Mouse (Mus musculus): ENCODE measurements around the gene Fip1l1. TPM values are rescaled to one million over a fixed set of nuclear protein-coding genes. Genes with fewer than 3 reads are reported as not detected.

The Fip1l1 gene
- polyA plus RNA-seq (2015; fragmentation: Nextera tagmentation; extraction: Ambion mirVana): 85.1 and 88.1 TPM in 2 replicates

DNA sequence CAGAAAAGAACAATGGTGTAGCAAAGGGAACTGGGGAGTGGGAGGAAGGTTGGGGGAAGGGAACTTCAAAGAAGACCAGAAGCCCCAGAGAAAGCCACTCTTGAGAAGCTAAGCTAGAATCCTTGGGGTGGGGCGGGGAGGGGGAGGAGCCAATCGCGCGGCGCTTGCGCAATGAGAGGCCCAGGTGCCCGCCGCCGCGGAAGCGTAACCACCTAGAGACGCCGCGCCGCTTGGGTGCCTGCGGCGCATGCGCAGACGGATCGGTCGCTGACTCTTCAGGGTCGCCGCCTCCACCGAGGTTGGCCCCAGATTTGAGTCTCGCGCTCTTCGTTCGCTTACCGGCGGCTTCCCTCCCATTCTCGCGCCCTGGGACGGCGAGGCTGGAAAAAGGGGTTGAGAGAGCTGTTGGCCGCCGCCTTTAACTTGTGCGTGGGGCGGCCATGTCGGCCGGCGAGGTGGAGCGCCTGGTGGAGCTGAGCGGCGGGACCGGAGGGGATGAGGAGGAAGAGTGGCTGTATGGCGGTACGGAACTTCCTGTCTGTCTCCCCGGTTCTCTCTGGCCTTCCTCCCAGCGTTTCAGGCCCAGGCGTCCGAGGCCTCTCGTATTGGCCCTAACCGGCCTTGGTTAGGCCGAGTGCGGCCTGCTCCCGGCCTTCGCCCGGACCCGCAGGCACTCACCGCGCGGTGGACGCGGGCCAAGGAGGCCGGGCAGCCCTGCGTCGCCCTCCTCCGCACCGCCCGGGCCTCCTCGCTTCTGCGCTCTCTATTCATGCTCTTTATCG lies at the start of gene Fip1l1:
TSS of gene Fip1l1 (plus strand) at position 210 of the 782 bp plus-strand sequence.
- peak within 1 kb of the TSS; percentile 96 for H3K9ac ChIP-seq (replicated peaks)
- WGBS: under 1% methylated on average over 71 of the region's 73 CpGs
- peak within 1 kb of the TSS; percentile 95 for H3K27ac ChIP-seq
- peak within 1 kb of the TSS; percentile 73 for H3K4me2 ChIP-seq (replicated peaks)
- peak within 1 kb of the TSS; percentile 93 for H3K4me3 ChIP-seq (replicated peaks)
- no peaks in the 10 kb centered on the region for H3K9me3 ChIP-seq
- H3K36me3 ChIP-seq: 0 out of 2 replicates have a peak, but pooled peaks cover 3% of the 10 kb centered on the region
- peaks cover 37% of the 10 kb centered on the region for H3K4me1 ChIP-seq (replicated peaks)
- ATAC-seq: peak; percentile 88
- no peaks in the 10 kb centered on the region for H3K27me3 ChIP-seq

DNA sequence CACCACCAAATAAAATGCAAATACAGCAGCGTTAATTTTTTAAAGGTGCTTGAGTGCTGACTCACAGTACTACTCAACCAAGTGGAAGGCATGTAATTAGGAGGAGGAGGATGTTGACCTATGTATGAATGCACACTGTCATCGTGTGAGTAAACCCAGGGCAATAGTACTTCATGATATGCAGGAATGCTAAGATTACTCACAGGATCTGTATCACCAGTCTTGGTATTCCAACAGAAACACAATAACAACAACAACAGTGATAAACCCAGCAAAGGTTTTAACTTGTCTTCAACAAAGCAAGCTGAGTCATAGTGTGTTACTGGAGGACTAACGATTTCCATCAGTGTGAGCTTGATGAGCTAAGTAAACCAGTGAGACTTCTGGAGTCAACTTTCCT lies 42.5 kb upstream of the Fip1l1 start:
- Histone ChIP-seq H3K36me3 (no peaks in the 10 kb centered on the region), H3K4me3 (replicated peaks) (no peak overlapping the region), H3K27me3 (no peaks in the 10 kb centered on the region), H3K27ac (no peak overlapping the region), H3K4me2 (replicated peaks) (no peak overlapping the region), H3K4me1 (replicated peaks) (no peaks in the 10 kb centered on the region), H3K9ac (replicated peaks) (no peak overlapping the region), H3K9me3 (no peaks in the 10 kb centered on the region)
- WGBS: 92% methylated on average over 3 of the region's 3 CpGs
- no peak for ATAC-seq

DNA sequence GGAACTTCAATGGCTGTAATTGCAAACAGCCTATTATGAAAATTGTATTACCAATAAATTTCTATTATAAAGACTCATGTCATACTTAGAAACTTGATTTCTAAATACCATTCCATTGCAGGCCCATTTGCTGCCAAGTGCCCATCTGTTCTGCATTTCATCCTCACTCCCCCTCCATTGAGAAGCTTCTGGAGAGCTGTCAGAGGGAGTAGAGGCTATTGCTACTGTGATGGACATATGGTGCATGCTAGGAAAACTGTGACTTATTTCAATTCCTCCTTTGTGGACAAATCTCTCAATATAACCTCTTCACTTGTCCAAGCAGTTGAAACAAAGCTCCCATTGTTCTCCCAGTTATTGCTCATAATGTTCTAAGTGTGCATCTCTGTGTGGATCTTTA lies 23.6 kb upstream of the Fip1l1 start:
- no peak overlapping the region for H3K4me2 ChIP-seq (replicated peaks)
- H3K9ac ChIP-seq (replicated peaks): no peak overlapping the region
- no peak for ATAC-seq

DNA sequence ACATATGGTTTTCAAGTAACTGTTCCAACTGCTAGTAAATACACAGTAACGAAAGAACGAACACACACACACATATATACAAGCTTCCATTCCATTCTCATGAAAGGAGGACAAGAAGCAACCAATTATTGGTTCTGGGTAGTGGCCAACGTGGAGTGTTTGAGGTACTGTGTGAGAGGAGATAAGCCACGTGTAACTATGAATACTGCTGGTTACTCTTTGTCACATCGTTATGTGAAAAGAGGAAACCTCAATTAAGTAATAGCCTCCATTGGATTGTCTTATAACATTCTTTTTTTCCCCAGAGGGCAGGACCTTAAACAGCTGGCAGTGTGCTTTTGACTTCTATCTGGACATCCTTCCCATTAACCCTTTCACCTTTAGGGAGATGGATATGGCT lies 8.2 kb upstream of the Fip1l1 start:
- no peak overlapping the region for H3K4me3 ChIP-seq (replicated peaks)
- H3K9ac ChIP-seq (replicated peaks): no peak overlapping the region
- no peaks in the 10 kb centered on the region for H3K36me3 ChIP-seq
- no peaks in the 10 kb centered on the region for H3K9me3 ChIP-seq
- 87% methylated on average over 5 of the region's 5 CpGs for WGBS
- no peak overlapping the region for H3K27ac ChIP-seq
- peaks cover 28% of the 10 kb centered on the region for H3K4me1 ChIP-seq (replicated peaks)
- H3K27me3 ChIP-seq: no peaks in the 10 kb centered on the region
- H3K4me2 ChIP-seq (replicated peaks): no peak overlapping the region
- no peak for ATAC-seq

More for the DNA sequence above, 23.6 kb upstream of the Fip1l1 start:
- H3K36me3 ChIP-seq: no peaks in the 10 kb centered on the region; the same call in 1 of the 2 replicates
- H3K27me3 ChIP-seq: no peaks in the 10 kb centered on the region
- H3K4me1 ChIP-seq (replicated peaks): no peaks in the 10 kb centered on the region
- H3K27ac ChIP-seq: no peak overlapping the region
- H3K9me3 ChIP-seq: no peaks in the 10 kb centered on the region
- H3K4me3 ChIP-seq (replicated peaks): no peak overlapping the region

DNA sequence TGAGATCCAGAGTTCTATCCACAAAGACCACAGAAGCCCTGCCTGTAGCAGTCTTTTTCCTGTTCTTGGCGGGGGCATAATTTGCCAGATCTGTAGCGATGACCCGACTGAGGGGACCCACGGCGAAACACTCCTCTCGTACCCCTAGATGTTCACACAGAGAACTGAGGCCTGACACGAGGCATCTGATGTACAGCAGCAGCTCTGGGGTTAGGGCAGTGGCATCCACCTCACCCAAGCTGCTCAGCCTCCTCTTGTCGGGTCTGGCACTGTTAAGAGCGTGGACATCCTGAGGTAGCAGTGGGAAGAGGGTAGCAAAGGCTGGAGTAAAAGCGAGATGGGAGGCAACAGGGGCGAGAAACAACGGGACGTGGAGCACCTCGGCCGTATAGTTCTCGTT lies 4.5 kb upstream of the Fip1l1 start:
- Histone ChIP-seq H3K4me2 (replicated peaks) (peak overlapping the region; percentile 100), H3K36me3 (no peaks in the 10 kb centered on the region), H3K9me3 (no peaks in the 10 kb centered on the region), H3K9ac (replicated peaks) (peak overlapping the region; percentile 78), H3K4me1 (replicated peaks) (peaks cover 35% of the 10 kb centered on the region), H3K27ac (no peak overlapping the region), H3K27me3 (no peaks in the 10 kb centered on the region), H3K4me3 (replicated peaks) (peak overlapping the region; percentile 92)
- ATAC-seq: no peak
- 28% methylated on average over 16 of the region's 16 CpGs for WGBS

DNA sequence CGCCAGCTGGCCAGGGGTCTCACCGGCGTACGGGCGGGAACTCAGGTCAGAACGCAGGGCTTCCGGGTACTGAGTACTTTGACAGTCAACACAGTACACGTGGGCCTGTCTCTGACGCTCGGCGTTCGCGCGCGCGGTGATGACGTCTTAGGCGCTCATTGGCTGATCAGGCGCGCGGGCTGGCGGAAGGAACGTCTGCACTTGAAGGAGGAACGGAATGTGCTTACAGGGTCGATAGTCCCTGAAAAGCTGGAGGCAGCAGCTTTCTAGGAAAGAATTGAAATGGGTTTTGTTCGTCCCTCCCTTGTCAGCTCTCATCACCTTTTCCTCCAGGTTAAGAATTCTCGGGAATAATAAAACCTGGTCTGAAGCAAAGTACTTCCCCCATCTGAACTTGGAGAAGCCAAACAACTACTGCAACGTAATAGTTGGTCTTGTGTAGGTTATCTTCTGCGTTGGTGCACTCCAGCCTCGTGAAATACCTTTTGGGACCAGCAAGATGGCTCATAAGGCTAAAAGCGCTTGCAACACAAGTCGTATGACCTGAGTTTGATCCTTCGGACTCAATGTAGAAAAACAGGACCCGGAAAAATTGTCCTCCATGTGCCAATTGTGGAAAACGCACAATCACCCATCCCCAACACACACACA lies 3.5 kb upstream of the Fip1l1 start, which contains the start of gene Scfd2:
TSS of gene Scfd2 (minus strand) at position 130 of the 651 bp plus-strand sequence.
- peak; percentile 85 for ATAC-seq
- peak within 1 kb of the TSS; percentile 100 for H3K4me2 ChIP-seq (replicated peaks)
- 7% methylated on average over 35 of the region's 35 CpGs for WGBS
- no peaks in the 10 kb centered on the region for H3K9me3 ChIP-seq
- H3K9ac ChIP-seq (replicated peaks): peak within 1 kb of the TSS; percentile 78
- H3K36me3 ChIP-seq: no peaks in the 10 kb centered on the region
- H3K4me1 ChIP-seq (replicated peaks): peaks cover 41% of the 10 kb centered on the region
- no peaks in the 10 kb centered on the region for H3K27me3 ChIP-seq
- H3K4me3 ChIP-seq (replicated peaks): peak within 1 kb of the TSS; percentile 92
- peak within 1 kb of the TSS; percentile 39; the same call in 1 of the 2 replicates for H3K27ac ChIP-seq

DNA sequence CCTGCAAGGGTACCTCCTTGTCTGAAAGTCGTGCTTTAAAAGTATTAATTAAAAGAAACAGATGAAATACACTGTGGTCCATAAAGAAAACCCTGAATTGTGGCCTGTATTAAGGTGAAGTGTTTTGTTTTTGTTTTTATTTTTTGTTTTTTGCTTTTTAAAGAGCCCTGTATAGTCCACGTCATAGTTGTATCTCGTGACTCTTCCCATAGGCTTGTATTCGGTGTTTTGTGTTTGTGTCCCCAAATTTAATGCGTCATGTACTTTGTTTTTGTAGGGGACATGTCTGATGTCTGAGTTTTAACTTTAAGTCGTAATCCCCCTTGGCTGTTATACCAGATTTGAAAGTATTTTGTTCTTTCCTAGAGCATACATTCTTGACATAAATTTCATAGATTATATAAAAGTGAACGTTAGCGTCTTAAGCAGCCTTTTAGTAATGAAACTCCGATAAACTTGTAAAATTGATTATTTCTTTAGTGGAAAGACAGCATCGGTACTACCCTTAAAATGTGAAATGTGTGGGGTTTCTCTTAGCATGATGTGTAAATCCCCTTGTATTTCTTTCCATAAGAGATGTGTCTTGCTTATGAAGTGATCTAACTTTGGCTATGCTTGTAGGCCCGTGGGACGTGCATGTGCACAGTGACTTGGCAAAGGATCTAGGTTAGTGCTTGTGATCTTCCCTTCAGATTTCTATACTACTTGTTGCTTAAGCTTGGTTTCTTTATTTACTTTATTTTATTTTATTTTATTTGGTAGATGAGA lies 1.1 kb downstream of the Fip1l1 start:
- Histone ChIP-seq H3K4me1 (replicated peaks) (peaks cover 30% of the 10 kb centered on the region), H3K4me3 (replicated peaks) (peak overlapping the region; percentile 93)

DNA sequence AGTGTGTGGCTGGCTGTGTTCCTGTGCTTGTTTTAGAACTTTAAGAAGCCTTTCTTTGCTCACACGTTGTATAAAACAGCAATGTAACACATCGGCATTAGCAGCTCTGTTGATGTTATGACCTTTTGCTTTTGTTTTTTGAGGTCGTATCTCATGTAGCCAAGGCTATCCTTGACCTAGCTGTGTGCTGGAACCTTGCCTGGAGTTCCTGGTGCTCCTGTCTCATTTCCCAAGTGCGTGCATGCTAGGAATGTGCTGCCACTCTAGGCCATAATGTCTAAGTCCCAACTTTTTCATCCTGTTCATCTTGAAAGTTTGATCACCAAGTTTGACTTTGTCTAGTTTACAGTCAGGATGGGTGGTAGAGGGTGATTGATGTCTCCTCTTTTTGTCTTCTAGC lies 10.4 kb downstream of the Fip1l1 start:
- no peaks in the 10 kb centered on the region for H3K9me3 ChIP-seq
- no peaks in the 10 kb centered on the region for H3K27me3 ChIP-seq
- no peak overlapping the region for H3K9ac ChIP-seq (replicated peaks)
- no peaks in the 10 kb centered on the region for H3K4me1 ChIP-seq (replicated peaks)
- peaks cover 63% of the 10 kb centered on the region for H3K36me3 ChIP-seq
- WGBS: 96% methylated on average over 4 of the region's 4 CpGs
- no peak overlapping the region for H3K4me3 ChIP-seq (replicated peaks)
- no peak overlapping the region for H3K4me2 ChIP-seq (replicated peaks)
- ATAC-seq: no peak
- H3K27ac ChIP-seq: no peak overlapping the region

More for the DNA sequence above, 1.1 kb downstream of the Fip1l1 start:
- no peaks in the 10 kb centered on the region for H3K27me3 ChIP-seq
- WGBS: 52% methylated on average over 12 of the region's 12 CpGs
- H3K36me3 ChIP-seq: 0 out of 2 replicates have a peak, but pooled peaks cover 3% of the 10 kb centered on the region
- peak overlapping the region; percentile 95 for H3K27ac ChIP-seq
- no peak for ATAC-seq
- peak overlapping the region; percentile 73 for H3K4me2 ChIP-seq (replicated peaks)
- peak overlapping the region; percentile 96 for H3K9ac ChIP-seq (replicated peaks)
- H3K9me3 ChIP-seq: no peaks in the 10 kb centered on the region

DNA sequence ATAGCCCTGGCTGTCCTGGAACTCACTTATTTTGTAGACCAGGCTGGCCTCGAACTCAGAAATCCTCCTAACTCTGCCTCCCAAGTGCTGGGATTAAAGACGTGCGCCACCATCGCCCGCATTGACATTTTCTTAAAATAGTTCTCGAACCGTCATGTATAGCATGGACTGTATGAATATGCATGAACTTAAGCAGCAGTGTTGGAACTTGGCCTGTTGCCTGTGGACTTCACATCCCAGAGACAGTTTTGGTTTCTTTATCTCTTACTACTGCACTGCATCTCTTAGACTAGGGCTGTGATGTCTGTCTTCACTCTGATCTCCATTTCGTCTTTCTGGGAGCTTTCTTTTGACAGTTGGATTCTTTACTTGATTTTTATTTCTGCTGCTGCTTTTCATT lies 14.3 kb downstream of the Fip1l1 start:
- H3K4me1 ChIP-seq (replicated peaks): no peaks in the 10 kb centered on the region
- no peak overlapping the region for H3K27ac ChIP-seq
- no peak overlapping the region for H3K4me2 ChIP-seq (replicated peaks)
- no peaks in the 10 kb centered on the region for H3K27me3 ChIP-seq
- 83% methylated on average over 8 of the region's 8 CpGs for WGBS
- no peak overlapping the region for H3K4me3 ChIP-seq (replicated peaks)
- H3K9me3 ChIP-seq: no peaks in the 10 kb centered on the region
- no peak for ATAC-seq
- H3K36me3 ChIP-seq: peaks cover 56% of the 10 kb centered on the region
- H3K9ac ChIP-seq (replicated peaks): no peak overlapping the region

DNA sequence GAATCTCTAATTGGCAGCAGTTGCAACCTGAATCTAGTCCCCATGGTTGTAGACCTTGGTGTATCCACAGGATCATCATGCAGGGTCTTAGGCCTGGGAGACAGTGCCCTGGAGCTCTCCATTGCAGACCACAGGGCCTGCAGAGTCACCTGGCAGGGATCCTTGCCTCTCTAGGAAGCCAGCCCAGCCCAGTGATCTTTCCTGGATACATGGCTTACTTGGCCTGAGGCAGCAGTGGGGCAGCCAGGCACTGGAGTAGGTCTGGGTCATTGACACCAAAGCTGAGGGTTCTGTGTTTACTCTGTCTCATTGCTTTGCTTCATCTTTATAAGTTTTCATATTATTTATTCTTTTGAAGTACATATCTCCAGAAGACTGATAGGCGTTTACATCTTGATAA lies 25.9 kb downstream of the Fip1l1 start:
- Histone ChIP-seq H3K27ac (no peak overlapping the region), H3K36me3 (peaks cover 60% of the 10 kb centered on the region), H3K4me1 (replicated peaks) (no peaks in the 10 kb centered on the region), H3K27me3 (no peaks in the 10 kb centered on the region), H3K4me2 (replicated peaks) (no peak overlapping the region), H3K9me3 (no peaks in the 10 kb centered on the region), H3K4me3 (replicated peaks) (no peak overlapping the region), H3K9ac (replicated peaks) (no peak overlapping the region)
- WGBS: 92% methylated on average over 1 of the region's 1 CpGs
- ATAC-seq: no peak

DNA sequence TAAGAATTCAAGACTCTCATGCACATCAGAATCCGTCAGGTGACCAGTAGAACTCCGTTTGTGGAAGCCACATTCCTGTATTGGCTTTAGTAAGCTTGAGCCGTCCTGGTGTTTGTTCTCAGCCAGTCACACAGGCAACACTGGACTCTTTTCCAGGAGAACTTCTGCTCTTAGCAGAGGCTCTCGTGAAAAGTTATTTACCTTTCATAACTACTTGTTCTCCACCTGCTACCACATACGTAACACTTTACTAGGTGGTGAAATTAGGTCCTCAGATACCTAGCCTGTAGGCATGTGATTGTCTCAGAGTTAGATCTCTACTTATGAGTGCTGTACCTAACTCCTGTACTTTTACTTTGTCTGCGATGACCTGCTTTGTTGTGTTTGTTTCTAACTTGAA lies 36.5 kb downstream of the Fip1l1 start:
- Histone ChIP-seq H3K4me3 (replicated peaks) (no peak overlapping the region), H3K9me3 (no peaks in the 10 kb centered on the region), H3K36me3 (peaks cover 30% of the 10 kb centered on the region), H3K27me3 (no peaks in the 10 kb centered on the region), H3K4me1 (replicated peaks) (no peaks in the 10 kb centered on the region), H3K27ac (no peak overlapping the region), H3K4me2 (replicated peaks) (no peak overlapping the region), H3K9ac (replicated peaks) (no peak overlapping the region)
- ATAC-seq: no peak
- 92% methylated on average over 6 of the region's 6 CpGs for WGBS

DNA sequence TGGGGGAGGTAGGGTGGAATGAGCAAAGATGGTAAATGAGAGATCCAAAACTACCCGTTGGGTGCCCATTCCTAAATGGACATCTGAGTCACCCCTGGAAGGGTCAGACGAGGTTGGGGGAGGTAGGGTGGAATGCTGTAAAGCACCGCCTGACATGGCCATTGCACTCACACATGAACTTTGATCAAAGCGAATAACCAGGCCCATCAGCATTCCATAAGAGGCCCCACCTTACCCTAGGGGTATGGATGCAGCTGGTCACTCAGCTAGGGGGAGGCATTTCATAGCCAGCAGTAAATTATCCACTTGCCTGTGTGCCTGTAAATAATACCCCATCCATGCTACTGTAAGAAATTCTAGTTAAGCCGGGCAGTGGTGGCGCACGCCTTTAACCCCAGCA lies 53.9 kb downstream of the Fip1l1 start:
- no peak overlapping the region for H3K4me3 ChIP-seq (replicated peaks)
- no peak overlapping the region for H3K27ac ChIP-seq
- peaks cover 69% of the 10 kb centered on the region for H3K36me3 ChIP-seq
- ATAC-seq: no peak
- WGBS: 94% methylated on average over 7 of the region's 7 CpGs
- no peaks in the 10 kb centered on the region for H3K4me1 ChIP-seq (replicated peaks)
- H3K27me3 ChIP-seq: no peaks in the 10 kb centered on the region
- H3K9ac ChIP-seq (replicated peaks): no peak overlapping the region
- no peak overlapping the region for H3K4me2 ChIP-seq (replicated peaks)
- no peaks in the 10 kb centered on the region for H3K9me3 ChIP-seq
